Mouse (Mus musculus): ENCODE data around the gene Kantr.

DNA sequence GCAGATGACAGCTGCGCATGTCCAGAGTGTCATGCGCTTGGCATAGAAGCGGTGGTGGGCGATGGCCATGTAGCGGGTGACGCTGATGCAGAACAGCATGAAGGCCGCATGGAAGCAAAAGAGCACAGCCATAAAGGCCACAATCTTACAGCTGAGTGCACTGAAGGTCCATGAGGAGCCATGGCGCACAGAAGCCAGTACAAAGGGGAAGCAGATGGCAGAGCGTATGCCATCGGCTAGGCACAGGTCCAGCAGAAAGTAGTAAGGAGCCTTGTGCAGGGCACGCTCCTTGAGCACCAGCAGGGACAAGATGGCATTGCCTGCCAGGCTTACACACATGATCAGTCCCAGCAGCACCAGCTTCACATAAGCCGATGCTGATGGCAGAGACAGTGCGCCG, 19.7 kb upstream of the Kantr start:
- TF ChIP-seq CTCF (IDR thresholded peaks at IDR 0.05; ENCODE audit: insufficient read depth, low read depth, low read length) (no peak), POLR2A (IDR thresholded peaks at IDR 0.05; ENCODE audit: insufficient read depth, low read depth, low read length) (no peak)

All from olfactory bulb, adult 2 months (tissue).